Comparison of ENCODE assay signal across 21 mouse cellular contexts in genomic region chr4:103222854-103223253, GRCm38 (mm10). TPM values are rescaled to one million over a fixed set of nuclear protein-coding genes. Genes with fewer than 3 reads are reported as not detected.
DNase-seq lines count a peak whose midpoint lies in the region; ATAC-seq and TF ChIP-seq lines count a peak whose summit lies in the region.
"Had no signal": no experiment of that assay in that cellular context is flagged by ENCODE, and none has a peak within 500 bp of the region (broad histone marks: within the 10 kb centered on the region; RNA-seq: fewer than 3 reads in every experiment).

No protein-coding gene starts in this region.

- 0 out of 2 replicates have a peak, but pooled peaks have one; percentile 53 for TF ChIP-seq EP300 in CH12.LX (IDR thresholded peaks at IDR 0.05; ENCODE audit: low read length)

- no peak for TF ChIP-seq CTCF in lung, embryonic 14.5 days (IDR thresholded peaks at IDR 0.05; ENCODE audit: low read depth)
- TF ChIP-seq CTCF in CH12.LX (conservative IDR thresholded peaks at IDR 0.05 in 1 of 2, IDR thresholded peaks at IDR 0.05 in 1 of 2; ENCODE audit: low read depth in 2 of 2, low read length in 2 of 2), result no peak

- H3K4me1 ChIP-seq in heart, embryonic 12.5 days (replicated peaks), result 0 out of 2 replicates have a peak, but pooled peaks cover 3% of the 10 kb centered on the region
- no peaks in the 10 kb centered on the region for H3K4me1 ChIP-seq in lung, embryonic 14.5 days (ENCODE audit: insufficient read depth)
- H3K4me1 ChIP-seq in CH12.LX (ENCODE audit: control insufficient read depth in 1 of 2, insufficient read depth in 2 of 2), result peaks cover 8 to 22% of the 10 kb centered on the region in 2 experiments
- peaks cover 3% of the 10 kb centered on the region; the same call in 1 of the 2 replicates for H3K4me1 ChIP-seq in liver, embryonic 13.5 days (replicated peaks)

- peak overlapping the region; percentile 39 for H3K4me2 ChIP-seq in heart, embryonic 12.5 days
- H3K4me2 ChIP-seq in lung, embryonic 14.5 days, result 0 out of 2 replicates have a peak overlapping the region, but pooled peaks have one; percentile 12
- H3K4me2 ChIP-seq in CH12.LX (ENCODE audit: insufficient read depth, low read depth, poor library complexity, severe bottlenecking), result peak overlapping the region; percentile 47; the same call in 1 of the 2 replicates
- peak overlapping the region; percentile 34; the same call in 1 of the 2 replicates for H3K4me2 ChIP-seq in liver, embryonic 13.5 days
- H3K4me2 ChIP-seq: midbrain, embryonic 12.5 days had no signal

- intact Hi-C loops in heart, postnatal 36 days (cut with DNase I), result no loop called here

- 27% methylated on average over 9 of the region's 9 CpGs for WGBS in heart, embryonic 12.5 days
- 20% methylated on average over 9 of the region's 9 CpGs for WGBS in lung, embryonic 14.5 days
- WGBS in liver, embryonic 13.5 days (ENCODE audit: insufficient replicate concordance), result 17% methylated on average over 9 of the region's 9 CpGs

- no peaks in the 10 kb centered on the region for H3K27me3 ChIP-seq in heart, embryonic 12.5 days (replicated peaks)
- H3K27me3 ChIP-seq in lung, embryonic 14.5 days (ENCODE audit: insufficient read depth, low read length), result no peaks in the 10 kb centered on the region
- no peaks in the 10 kb centered on the region for H3K27me3 ChIP-seq in CH12.LX (replicated peaks)
- H3K27me3 ChIP-seq in liver, embryonic 13.5 days, result no peaks in the 10 kb centered on the region
- H3K27me3 ChIP-seq: midbrain, embryonic 12.5 days had no signal

- TF ChIP-seq POLR2A in CH12.LX (IDR thresholded peaks at IDR 0.05; ENCODE audit: low read depth, low read length), result no peak

- in situ Hi-C loops in CH12.LX (cut with MboI; ENCODE audit: low pct_ligation_motif_present, low pct_unique_long_range_greater_than_20kb, low sequenced_read_pairs), result no loop called here

- H3K9ac ChIP-seq in heart, embryonic 12.5 days, result no peak overlapping the region
- H3K9ac ChIP-seq in lung, embryonic 14.5 days, result no peak overlapping the region
- no peak overlapping the region for H3K9ac ChIP-seq in CH12.LX (ENCODE audit: insufficient read depth, low read depth)
- no peak overlapping the region for H3K9ac ChIP-seq in liver, embryonic 13.5 days
- H3K9ac ChIP-seq: liver, embryonic 14.5 days; midbrain, embryonic 12.5 days had no signal

- TF ChIP-seq RAD21 in CH12.LX (IDR thresholded peaks at IDR 0.05; ENCODE audit: low read depth, low read length), result no peak

- no peak for ATAC-seq in heart, embryonic 12.5 days (ENCODE audit: insufficient number of reproducible peaks, low FRiP score)
- peak; percentile 38; the same call in 1 of the 2 replicates for ATAC-seq in lung, embryonic 14.5 days (ENCODE audit: insufficient read depth)
- no peak for ATAC-seq in liver, embryonic 13.5 days (ENCODE audit: low read depth)
- ATAC-seq: hindbrain, embryonic 16.5 days; intestine, embryonic 16.5 days had no signal

- no peak for DNase-seq in heart, postnatal 36 days
- DNase-seq in lung, embryonic 14.5 days, result no peak
- DNase-seq in lung, postnatal 36 days, result no peak
- peak; percentile 20 for DNase-seq in CH12.LX (ENCODE audit: extremely low read depth)
- DNase-seq in liver, embryonic 13.5 days, result no peak
- DNase-seq in right cerebral cortex, postnatal 25 days, result no peak
- DNase-seq: adrenal gland, adult 2 months; cerebellum, adult 11 months; cerebellum, postnatal 10 days; gastrocnemius, postnatal 36 days; kidney, postnatal 36 days; layer of hippocampus, postnatal 36 days; lung, postnatal 10 days; right cerebral cortex, postnatal 14 days; spleen, adult 18-20 months had no signal

- H3K79me2 ChIP-seq in CH12.LX (replicated peaks; ENCODE audit: control insufficient read depth, extremely low read depth, insufficient read depth, poor library complexity, severe bottlenecking), result no peaks in the 10 kb centered on the region

- dilution Hi-C loops in CH12.LX (cut with MboI; ENCODE audit: extremely low pct_ligation_motif_present, extremely low pct_unique_long_range_greater_than_20kb, low sequenced_read_pairs), result no loop called here

- no peak overlapping the region for H3K27ac ChIP-seq in heart, embryonic 12.5 days (ENCODE audit: poor library complexity, severe bottlenecking)
- H3K27ac ChIP-seq in lung, embryonic 14.5 days (ENCODE audit: low read depth), result no peak overlapping the region
- H3K27ac ChIP-seq in CH12.LX (ENCODE audit: insufficient read depth, low read depth), result no peak overlapping the region
- H3K27ac ChIP-seq in liver, embryonic 13.5 days, result no peak overlapping the region
- H3K27ac ChIP-seq: hindbrain, embryonic 10.5 days; liver, embryonic 14.5 days; midbrain, embryonic 12.5 days had no signal

- no peak overlapping the region for H3K4me3 ChIP-seq in heart, embryonic 12.5 days
- H3K4me3 ChIP-seq in lung, embryonic 14.5 days (ENCODE audit: low read depth, low read length), result no peak overlapping the region
- H3K4me3 ChIP-seq in CH12.LX (replicated peaks in 1 of 3; ENCODE audit: low read depth in 2 of 3, low read length in 2 of 3, poor library complexity in 1 of 3), result no peak overlapping the region
- H3K4me3 ChIP-seq in liver, embryonic 13.5 days (replicated peaks), result no peak overlapping the region
- H3K4me3 ChIP-seq: hindbrain, embryonic 10.5 days; midbrain, embryonic 12.5 days had no signal

- H3K9me3 ChIP-seq in heart, embryonic 12.5 days (replicated peaks), result no peaks in the 10 kb centered on the region
- no peaks in the 10 kb centered on the region for H3K9me3 ChIP-seq in lung, embryonic 14.5 days (ENCODE audit: low read depth, low read length)
- no peaks in the 10 kb centered on the region for H3K9me3 ChIP-seq in CH12.LX (replicated peaks; ENCODE audit: low read length)
- no peaks in the 10 kb centered on the region for H3K9me3 ChIP-seq in liver, embryonic 13.5 days (replicated peaks)
- H3K9me3 ChIP-seq: hindbrain, embryonic 10.5 days; midbrain, embryonic 12.5 days had no signal

- no peaks in the 10 kb centered on the region for H3K36me3 ChIP-seq in heart, embryonic 12.5 days
- H3K36me3 ChIP-seq in lung, embryonic 14.5 days (ENCODE audit: insufficient read depth), result no peaks in the 10 kb centered on the region
- no peaks in the 10 kb centered on the region for H3K36me3 ChIP-seq in CH12.LX (replicated peaks in 1 of 2; ENCODE audit: control insufficient read depth in 1 of 2, insufficient read depth in 1 of 2, low read length in 1 of 2)
- no peaks in the 10 kb centered on the region for H3K36me3 ChIP-seq in liver, embryonic 13.5 days
- H3K36me3 ChIP-seq: hindbrain, embryonic 10.5 days; midbrain, embryonic 12.5 days had no signal

TF ChIP-seq in CH12.LX, 34 proteins besides CTCF, POLR2A, EP300 and RAD21:
- TF ChIP-seq MXI1 (IDR thresholded peaks at IDR 0.05; ENCODE audit: low read depth, low read length) (peak; percentile 44; the same call in 1 of the 2 replicates), MAX (IDR thresholded peaks at IDR 0.05; ENCODE audit: low read length) (0 out of 2 replicates have a peak, but pooled peaks have one; percentile 19), MYC (IDR thresholded peaks at IDR 0.05; ENCODE audit: low read depth, low read length) (peak; percentile 52; the same call in 1 of the 2 replicates), KAT2A (IDR thresholded peaks at IDR 0.05; ENCODE audit: insufficient replicate concordance, low read length) (no peak), GABPA (IDR thresholded peaks at IDR 0.05; ENCODE audit: insufficient replicate concordance, low read depth, low read length) (no peak), CHD2 (IDR thresholded peaks at IDR 0.05; ENCODE audit: low read length) (0 out of 2 replicates have a peak, but pooled peaks have one; percentile 70), CHD1 (IDR thresholded peaks at IDR 0.05; ENCODE audit: low read depth, low read length) (no peak), TCF12 (IDR thresholded peaks at IDR 0.05; ENCODE audit: low read depth, low read length) (0 out of 2 replicates have a peak, but pooled peaks have one; percentile 20), JUN (IDR thresholded peaks at IDR 0.05; ENCODE audit: insufficient read depth, low read depth, low read length) (no peak)
TF ChIP-seq in CH12.LX: peak in this region for 5.

RNA-seq across cellular contexts. Expression of gene Slc35d1, which starts 7.9 kb away (rescaled TPM):
- 9.2 and 10.8 TPM in 2 replicates for polyA plus RNA-seq in heart, embryonic 12.5 days (2016; fragmentation: Nextera tagmentation; extraction: Ambion mirVana)
- total RNA-seq in heart, postnatal 36 days (2021), result 10 to 100 TPM in 1 of 2 experiments, 1 to 10 TPM in 1; 6.0 to 10.1 TPM
- polyA plus RNA-seq in lung, embryonic 14.5 days (2014; fragmentation: Nextera tagmentation; extraction: Ambion mirVana), result 13.5 and 14.5 TPM in 2 replicates
- total RNA-seq in CH12.LX (2012; rRNA removed) (6.0 and 8.7 TPM in 2 replicates), CH12.LX (2014; rRNA removed) (7.0 and 8.7 TPM in 2 replicates)
- 11.5 and 11.7 TPM in 2 replicates for polyA plus RNA-seq in CH12.LX (2012; ENCODE audit: insufficient read length, low read depth)
- polyA plus RNA-seq in liver, embryonic 13.5 days (2015; fragmentation: Nextera tagmentation; extraction: Ambion mirVana), result 4.6 and 5.7 TPM in 2 replicates
